Mouse (Mus musculus) CH12.LX (cell line): ENCODE measurements at regions not wholly inside any gene's neighbourhood (a gene's known extent, or its start where the extent isn't known, plus 50 kb on each side); places are given as distances from the start of the nearest gene placed in this dataset.

Experiments
- DNase-seq: peaks from one replicate; pipeline ENCODE4 v3.0.0-alpha.2; 2013; ENCODE audit errors: extremely low read depth
- H3K27ac ChIP-seq: 2 replicates; pipeline ENCODE4 v1.5.1; 2012; ENCODE audit warnings: low read depth, mild to moderate bottlenecking, control low read depth, moderate library complexity; ENCODE audit not compliant: insufficient read depth
- H3K27me3 ChIP-seq: replicated peaks from 2 replicates; pipeline ENCODE3; 2012; ENCODE audit warnings: inconsistent platforms
- H3K36me3 ChIP-seq, 2 experiments: replicated peaks in 1 of 2; 2 replicates each; pipeline versions ENCODE3 to v1.6.1; 2012; ENCODE audit warnings: inconsistent platforms in 1 of 2, low read length in 1 of 2, mild to moderate bottlenecking in 1 of 2, mixed read lengths in 1 of 2, moderate library complexity in 1 of 2; ENCODE audit not compliant: control insufficient read depth in 1 of 2, insufficient read depth in 1 of 2
- H3K4me1 ChIP-seq, 2 experiments: 2 replicates each; pipeline ENCODE4 v1.6.1; 2012; ENCODE audit warnings: inconsistent platforms in 1 of 2, moderate library complexity in 1 of 2; ENCODE audit not compliant: insufficient read depth in 2 of 2, control insufficient read depth in 1 of 2
- H3K4me2 ChIP-seq: 2 replicates; pipeline ENCODE4 v1.6.1; 2012; ENCODE audit warnings: low read depth, mild to moderate bottlenecking, control low read depth; ENCODE audit not compliant: poor library complexity, insufficient read depth, severe bottlenecking
- H3K4me3 ChIP-seq, 3 experiments: fragments of 150-350 bp in 1 of 3; sonication (generic) in 1 of 3; replicated peaks in 1 of 3; 2 replicates each; pipeline versions ENCODE3 to v1.5.1; 2011 to 2012; ENCODE audit warnings: low read depth in 2 of 3, low read length in 2 of 3, mild to moderate bottlenecking in 2 of 3, moderate library complexity in 2 of 3, control low read depth in 1 of 3, improper control_type of control experiment in 1 of 3, inconsistent platforms in 1 of 3, mixed read lengths in 1 of 3; ENCODE audit not compliant: poor library complexity in 1 of 3
- H3K79me2 ChIP-seq: replicated peaks from 2 replicates; pipeline ENCODE4 v1.6.1; 2012; ENCODE audit warnings: mild to moderate bottlenecking, moderate library complexity; ENCODE audit not compliant: control insufficient read depth, poor library complexity, insufficient read depth, severe bottlenecking; ENCODE audit errors: extremely low read depth
- H3K9ac ChIP-seq: 2 replicates; pipeline ENCODE4 v1.6.1; 2012; ENCODE audit warnings: low read depth, mild to moderate bottlenecking, control low read depth, moderate library complexity; ENCODE audit not compliant: insufficient read depth
- H3K9me3 ChIP-seq: replicated peaks from 2 replicates; pipeline ENCODE3; 2012; ENCODE audit warnings: low read length, inconsistent platforms, mixed read lengths
- BHLHE40 ChIP-seq: IDR thresholded peaks from 2 replicates; pipeline ENCODE4 v1.6.1; 2011; ENCODE audit warnings: mild to moderate bottlenecking, low read depth, low read length, improper control_type of control experiment
- CHD2 ChIP-seq: IDR thresholded peaks from 2 replicates; pipeline ENCODE4 v1.6.1; 2011; ENCODE audit warnings: low read length, improper control_type of control experiment
- ELF1 ChIP-seq: IDR thresholded peaks from 2 replicates; pipeline ENCODE4 v1.6.1; 2014; ENCODE audit warnings: low read depth, mild to moderate bottlenecking, inconsistent platforms, low read length, improper control_type of control experiment
- EP300 ChIP-seq: IDR thresholded peaks from 2 replicates; pipeline ENCODE4 v1.6.1; 2011; ENCODE audit warnings: low read length, improper control_type of control experiment
- ETS1 ChIP-seq: conservative IDR thresholded peaks from 2 replicates; pipeline ENCODE4 v1.6.1; 2012; ENCODE audit warnings: low read depth, mild to moderate bottlenecking, inconsistent platforms, low read length, improper control_type of control experiment, moderate library complexity
- GABPA ChIP-seq: IDR thresholded peaks from 2 replicates; pipeline ENCODE4 v1.6.1; 2012; ENCODE audit warnings: low read depth, low read length, improper control_type of control experiment, inconsistent platforms; ENCODE audit not compliant: insufficient replicate concordance
- JUN ChIP-seq: IDR thresholded peaks from 2 replicates; pipeline ENCODE4 v1.6.1; 2011; ENCODE audit warnings: low read depth, mild to moderate bottlenecking, low read length, improper control_type of control experiment, moderate library complexity; ENCODE audit not compliant: insufficient read depth
- JUND ChIP-seq: conservative IDR thresholded peaks from 2 replicates; pipeline ENCODE4 v1.6.1; 2011; ENCODE audit warnings: low read depth, low read length, improper control_type of control experiment
- MAFK ChIP-seq: IDR thresholded peaks from 2 replicates; pipeline ENCODE4 v1.6.1; 2011; ENCODE audit warnings: low read length, improper control_type of control experiment; ENCODE audit not compliant: insufficient replicate concordance
- MYC ChIP-seq: IDR thresholded peaks from 2 replicates; pipeline ENCODE4 v1.6.1; 2011; ENCODE audit warnings: low read depth, mild to moderate bottlenecking, improper control_type of control experiment, low read length
- NELFE ChIP-seq: IDR thresholded peaks from 2 replicates; pipeline ENCODE4 v1.6.1; 2011; ENCODE audit warnings: low read depth, low read length, improper control_type of control experiment
- NRF1 ChIP-seq: IDR thresholded peaks from 2 replicates; pipeline ENCODE4 v1.6.1; 2014; ENCODE audit warnings: low read depth, mild to moderate bottlenecking, inconsistent platforms, low read length, improper control_type of control experiment, moderate library complexity
- POLR2AphosphoS2 ChIP-seq: IDR thresholded peaks from 2 replicates; pipeline ENCODE4 v1.6.1; 2011; ENCODE audit warnings: low read depth, low read length, improper control_type of control experiment
- RAD21 ChIP-seq: IDR thresholded peaks from 2 replicates; pipeline ENCODE4 v1.6.1; 2011; ENCODE audit warnings: low read depth, mild to moderate bottlenecking, low read length, improper control_type of control experiment, moderate library complexity
- TBP ChIP-seq: conservative IDR thresholded peaks from 2 replicates; pipeline ENCODE4 v1.6.1; 2011; ENCODE audit warnings: low read depth, low read length, improper control_type of control experiment
- TCF12 ChIP-seq: IDR thresholded peaks from 2 replicates; pipeline ENCODE4 v1.6.1; 2014; ENCODE audit warnings: low read depth, mild to moderate bottlenecking, inconsistent platforms, low read length, improper control_type of control experiment
- UBTF ChIP-seq: IDR thresholded peaks from 2 replicates; pipeline ENCODE4 v1.6.1; 2012; ENCODE audit warnings: low read depth, mild to moderate bottlenecking, inconsistent platforms, low read length, improper control_type of control experiment, moderate library complexity
- USF1 ChIP-seq: IDR thresholded peaks from 2 replicates; pipeline ENCODE4 v1.6.1; 2014; ENCODE audit warnings: low read depth, mild to moderate bottlenecking, inconsistent platforms, low read length, improper control_type of control experiment
- USF2 ChIP-seq: conservative IDR thresholded peaks from 2 replicates; pipeline ENCODE4 v1.6.1; 2011; ENCODE audit warnings: low read depth, low read length, improper control_type of control experiment
- ZMIZ1 ChIP-seq: IDR thresholded peaks from 2 replicates; pipeline ENCODE4 v1.6.1; 2012; ENCODE audit warnings: low read depth, mild to moderate bottlenecking, inconsistent platforms, low read length, improper control_type of control experiment
- ZNF384 ChIP-seq: IDR thresholded peaks from 2 replicates; pipeline ENCODE4 v1.6.1; 2012; ENCODE audit warnings: low read depth, low read length, improper control_type of control experiment, inconsistent platforms
- dilution Hi-C: fragments of 300-500 bp; cut with MboI; formaldehyde crosslinking; loops from 2 replicates; pipeline ENCODE4 v1.14.3; 2020; ENCODE audit warnings: low sequenced_read_pairs; ENCODE audit not compliant: extremely low pct_unique_long_range_greater_than_20kb, extremely low pct_ligation_motif_present
- in situ Hi-C: fragments of 300-500 bp; cut with MboI; formaldehyde crosslinking; loops from 3 replicates; pipeline ENCODE4 v1.14.3; 2019; ENCODE audit warnings: low sequenced_read_pairs, low pct_ligation_motif_present, low pct_unique_long_range_greater_than_20kb, mixed read lengths

- H3K27me3 ChIP-seq: no peaks in the 10 kb centered on the region
Measured at GRCm38 (mm10) chr1:47216419-47217002, 323.9 kb upstream of the Slc39a10 start.

GRCm38 (mm10) chr1:47213476-47213875 lies 320.8 kb upstream of the Slc39a10 start:
- H3K79me2 ChIP-seq: no peaks in the 10 kb centered on the region
- no peak overlapping the region for H3K27ac ChIP-seq
- DNase-seq: no peak
- H3K9ac ChIP-seq: no peak overlapping the region
- no peaks in the 10 kb centered on the region for H3K4me1 ChIP-seq
- H3K9me3 ChIP-seq: peaks cover 7% of the 10 kb centered on the region
- no peaks in the 10 kb centered on the region for H3K27me3 ChIP-seq
- in situ Hi-C loops: no loop called here
- dilution Hi-C loops: no loop called here
- H3K4me2 ChIP-seq: no peak overlapping the region
- no peaks in the 10 kb centered on the region for H3K36me3 ChIP-seq
- TF ChIP-seq GABPA: no peak
- TF ChIP-seq POLR2AphosphoS2: no peak
- no peak overlapping the region for H3K4me3 ChIP-seq

More at GRCm38 (mm10) chr1:47216419-47217002, 323.9 kb upstream of the Slc39a10 start:
- peaks cover 11% of the 10 kb centered on the region for H3K9me3 ChIP-seq
- no peaks in the 10 kb centered on the region for H3K79me2 ChIP-seq
- dilution Hi-C loops: no loop called here
- in situ Hi-C loops: no loop called here
- DNase-seq: no peak
- no peak overlapping the region for H3K4me2 ChIP-seq
- no peak overlapping the region for H3K4me3 ChIP-seq
- H3K9ac ChIP-seq: no peak overlapping the region
- H3K36me3 ChIP-seq: no peaks in the 10 kb centered on the region
- TF ChIP-seq USF1 (no peak), ZNF384 (no peak), ZMIZ1 (no peak), EP300 (no peak), MAFK (no peak), TCF12 (no peak), NRF1 (no peak), BHLHE40 (no peak), ETS1 (no peak), TBP (no peak), USF2 (no peak), CHD2 (no peak), JUN (no peak)
- no peaks in the 10 kb centered on the region for H3K4me1 ChIP-seq
- H3K27ac ChIP-seq: no peak overlapping the region

GRCm38 (mm10) chr1:47193001-47193400 lies 300.3 kb upstream of the Slc39a10 start:
- dilution Hi-C loops: no loop called here

More at GRCm38 (mm10) chr1:47193001-47193400, 300.3 kb upstream of the Slc39a10 start:
- peaks cover 12% of the 10 kb centered on the region for H3K9me3 ChIP-seq
- no peaks in the 10 kb centered on the region for H3K4me1 ChIP-seq
- DNase-seq: no peak
- no peak overlapping the region for H3K4me2 ChIP-seq
- H3K9ac ChIP-seq: no peak overlapping the region
- no peak for TF ChIP-seq ELF1
- no peak for TF ChIP-seq JUND
- TF ChIP-seq RAD21: no peak
- no peak for TF ChIP-seq NELFE
- TF ChIP-seq ZNF384: no peak
- TF ChIP-seq MYC: no peak
- no peak for TF ChIP-seq POLR2AphosphoS2
- no peak for TF ChIP-seq EP300
- TF ChIP-seq GABPA: no peak
- no peak for TF ChIP-seq UBTF
- no peaks in the 10 kb centered on the region for H3K27me3 ChIP-seq
- in situ Hi-C loops: no loop called here
- H3K4me3 ChIP-seq: no peak overlapping the region
- H3K36me3 ChIP-seq: no peaks in the 10 kb centered on the region
- H3K27ac ChIP-seq: no peak overlapping the region
- H3K79me2 ChIP-seq: no peaks in the 10 kb centered on the region
